Mouse (Mus musculus) small intestine, adult 2 months (tissue): Measurements from ENCODE around the gene Runx1.

Source experiments
- CTCF ChIP-seq: fragments of 200-500 bp; IDR thresholded peaks from 2 replicates; pipeline ENCODE4 v1.5.1; 2012; ENCODE audit warnings: low read depth, mild to moderate bottlenecking, control low read depth, inconsistent platforms, low read length, moderate library complexity, mixed read lengths; ENCODE audit not compliant: insufficient replicate concordance, insufficient read length; ENCODE audit errors: extremely low read depth
- POLR2A ChIP-seq: fragments of 200-500 bp; IDR thresholded peaks from 2 replicates; pipeline ENCODE4 v1.6.1; 2012; ENCODE audit warnings: low read depth, mild to moderate bottlenecking, control low read depth, inconsistent platforms, low read length, moderate library complexity

DNA sequence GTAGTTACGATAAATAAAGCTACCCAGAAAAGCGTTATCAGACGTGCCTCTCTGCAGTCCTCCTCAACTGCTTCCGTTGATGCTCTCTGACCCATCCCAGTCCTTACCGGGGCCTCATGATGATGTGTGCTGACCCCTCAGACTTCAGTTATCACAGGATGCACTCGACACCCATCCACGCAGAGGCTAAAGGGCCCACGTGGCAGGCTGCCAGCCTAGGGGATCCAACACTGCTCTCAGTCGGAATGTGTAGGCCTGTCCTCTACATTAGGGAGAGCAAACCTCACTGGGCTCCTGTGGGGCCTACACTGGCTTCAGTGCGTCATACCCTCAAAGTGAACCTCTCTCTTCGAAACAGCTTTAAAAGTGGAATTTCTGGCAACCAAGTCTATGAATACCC is 45.8 kb upstream of the Runx1 start:
- TF ChIP-seq CTCF, result no peak
- no peak for TF ChIP-seq POLR2A
